Mouse (Mus musculus): ENCODE measurements at regions not wholly inside any gene's neighbourhood (a gene's known extent, or its start where the extent isn't known, plus 50 kb on each side); places are given as distances from the start of the nearest gene placed in this dataset.

- no peak for TF ChIP-seq CTCF (IDR thresholded peaks at IDR 0.05; ENCODE audit: borderline replicate concordance, insufficient read depth, low read depth, low read length)
- peak; percentile 83; the same call in 1 of the 2 replicates for TF ChIP-seq POLR2A (IDR thresholded peaks at IDR 0.05; ENCODE audit: borderline replicate concordance, insufficient read depth, low read length)
These were observed 89.2 kb upstream of the Hsd17b12 start for GRCm38 (mm10) chr2:94246851-94247471.
